Mouse (Mus musculus) small intestine, adult 2 months (tissue): ENCODE data around the gene Lypd8.

Experiments
- CTCF ChIP-seq: fragments of 200-500 bp; IDR thresholded peaks from 2 replicates; pipeline ENCODE4 v1.5.1; 2012; ENCODE audit warnings: low read depth, mild to moderate bottlenecking, control low read depth, inconsistent platforms, low read length, moderate library complexity, mixed read lengths; ENCODE audit not compliant: insufficient replicate concordance, insufficient read length; ENCODE audit errors: extremely low read depth
- POLR2A ChIP-seq: fragments of 200-500 bp; IDR thresholded peaks from 2 replicates; pipeline ENCODE4 v1.6.1; 2012; ENCODE audit warnings: low read depth, mild to moderate bottlenecking, control low read depth, inconsistent platforms, low read length, moderate library complexity

- TF ChIP-seq CTCF (no peak), POLR2A (no peak)
Observed at GRCm38 (mm10) chr11:58400655-58401054, 21.8 kb downstream of the Lypd8 start.
